Mouse (Mus musculus): ENCODE data around the gene Aqr.

- TF ChIP-seq CTCF (IDR thresholded peaks at IDR 0.05; ENCODE audit: control insufficient read depth, insufficient read depth, insufficient read length) (no peak), USF1 (IDR thresholded peaks at IDR 0.05; ENCODE audit: low read depth) (no peak), MAX (IDR thresholded peaks at IDR 0.05) (no peak), MYOG (IDR thresholded peaks at IDR 0.05; ENCODE audit: control insufficient read depth, extremely low read depth, insufficient read length) (no peak), MYOD1 (IDR thresholded peaks at IDR 0.05; ENCODE audit: control insufficient read depth, insufficient read length, low read depth) (no peak)
Observed at GRCm38 (mm10) chr2:114071876-114072275, 114.9 kb downstream of the Aqr start.

All from C2C12 (cell line).